Mouse (Mus musculus): ENCODE results near the gene Olfr71.

DNA sequence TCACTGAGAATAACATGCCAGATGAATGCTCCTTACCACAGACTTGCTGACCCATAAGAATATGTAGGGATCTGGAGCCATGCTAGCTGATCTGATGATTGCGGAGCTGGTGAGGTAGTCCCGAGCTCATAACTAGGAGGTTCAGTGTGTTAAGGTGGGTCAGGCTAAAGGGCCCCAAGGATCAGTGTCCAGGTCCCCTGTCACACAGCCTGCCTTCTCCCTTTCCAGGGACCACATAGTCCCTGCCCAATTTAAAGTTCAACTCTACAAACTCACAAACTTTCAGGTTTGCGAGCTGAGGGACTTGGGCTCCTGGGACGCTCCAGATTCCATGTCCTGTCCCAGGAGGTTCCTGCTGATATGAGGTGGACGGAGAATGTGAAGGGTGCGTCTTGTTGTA, 9.3 kb downstream of the Olfr71 start, which contains the start of gene Olfr70:
- TF ChIP-seq EP300 (IDR thresholded peaks at IDR 0.05; ENCODE audit: low read depth) (no peak), CTCF (IDR thresholded peaks at IDR 0.05; ENCODE audit: low read depth) (no peak)
